Mouse (Mus musculus): Measurements from ENCODE around the gene Dhrs9. TPM values are rescaled to one million over a fixed set of nuclear protein-coding genes. Genes with fewer than 3 reads are reported as not detected.
"Not testable (repeated sequence)": the region's sequence is repeated elsewhere in the genome, so short reads cannot be mapped to it uniquely, and the experiment has no call there.

The Dhrs9 gene
- 0.73 and 0.94 TPM in 2 replicates for polyA plus RNA-seq (2014; fragmentation: Nextera tagmentation; extraction: Ambion mirVana)

DNA sequence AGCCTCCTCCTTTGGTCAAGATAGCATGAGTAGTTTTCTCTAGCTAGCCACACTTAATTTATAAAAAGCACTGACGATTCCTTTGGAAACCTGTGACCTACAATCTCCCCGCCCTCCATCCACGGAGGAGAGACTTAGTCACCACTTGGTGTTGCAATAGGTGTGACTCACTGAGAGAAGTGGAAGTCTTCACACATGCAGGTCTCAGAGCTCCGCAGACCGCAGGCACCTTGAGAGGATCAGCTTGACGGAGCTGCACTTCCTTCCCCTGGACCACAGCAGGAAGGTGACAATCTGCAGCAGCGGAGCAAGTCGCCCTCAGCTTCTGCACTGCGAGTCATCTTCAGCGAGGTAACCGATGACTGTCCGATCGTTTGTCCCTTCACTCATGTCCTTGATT, at the start of gene Dhrs9:
Gene Dhrs9 (plus strand): TSS at position 165 of the 400 bp plus-strand sequence.
- Histone ChIP-seq H3K27me3 (ENCODE audit: control insufficient read depth, insufficient read depth, low read length) (no peaks in the 10 kb centered on the region), H3K36me3 (ENCODE audit: control insufficient read depth, insufficient read depth, low read length) (no peaks in the 10 kb centered on the region), H3K4me1 (ENCODE audit: control insufficient read depth, insufficient read depth, low read length) (no peaks in the 10 kb centered on the region), H3K9me3 (ENCODE audit: control insufficient read depth, low read depth, low read length) (no peaks in the 10 kb centered on the region), H3K4me2 (replicated peaks; ENCODE audit: low read depth, low read length) (no peak within 1 kb of the TSS), H3K27ac (ENCODE audit: low read length) (peak within 1 kb of the TSS; percentile 33; the same call in 1 of the 2 replicates), H3K9ac (replicated peaks; ENCODE audit: low read depth, low read length) (no peak within 1 kb of the TSS), H3K4me3 (ENCODE audit: low read depth, low read length) (no peak within 1 kb of the TSS)
- WGBS: 42% methylated on average over 13 of the region's 13 CpGs
- ATAC-seq (ENCODE audit: insufficient number of reproducible peaks, insufficient read depth, low FRiP score, low read depth): peak; percentile 69; the same call in 1 of the 2 replicates

DNA sequence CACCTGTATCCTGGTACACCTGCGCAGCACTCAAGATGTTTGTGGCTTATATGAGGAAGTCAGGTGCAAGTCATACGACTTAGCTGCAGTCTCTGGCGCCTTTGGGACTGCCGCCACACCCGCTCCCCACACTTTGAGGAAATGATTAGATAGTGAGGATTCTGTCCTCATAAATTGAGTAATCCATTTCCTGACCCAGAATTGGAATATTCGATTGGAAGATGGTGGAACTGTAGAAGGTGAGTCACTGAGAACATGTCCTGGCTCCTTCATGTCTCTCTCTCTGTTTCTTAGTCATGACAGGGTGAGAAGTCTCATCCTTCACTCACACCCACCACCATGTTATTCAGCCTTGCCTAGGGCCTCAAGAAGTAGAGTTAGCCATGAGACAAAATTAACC, 48.7 kb upstream of the Dhrs9 start:
- H3K27ac ChIP-seq (ENCODE audit: low read length); H3K4me2 ChIP-seq (replicated peaks; ENCODE audit: low read depth, low read length); H3K4me1 ChIP-seq (ENCODE audit: control insufficient read depth, insufficient read depth, low read length); H3K36me3 ChIP-seq (ENCODE audit: control insufficient read depth, insufficient read depth, low read length); ATAC-seq (ENCODE audit: insufficient number of reproducible peaks, insufficient read depth, low FRiP score, low read depth); H3K9ac ChIP-seq (replicated peaks; ENCODE audit: low read depth, low read length); H3K9me3 ChIP-seq (ENCODE audit: control insufficient read depth, low read depth, low read length); H3K4me3 ChIP-seq (ENCODE audit: low read depth, low read length); H3K27me3 ChIP-seq (ENCODE audit: control insufficient read depth, insufficient read depth, low read length): not testable (repeated sequence)
- 84% methylated on average over 5 of the region's 6 CpGs for WGBS

DNA sequence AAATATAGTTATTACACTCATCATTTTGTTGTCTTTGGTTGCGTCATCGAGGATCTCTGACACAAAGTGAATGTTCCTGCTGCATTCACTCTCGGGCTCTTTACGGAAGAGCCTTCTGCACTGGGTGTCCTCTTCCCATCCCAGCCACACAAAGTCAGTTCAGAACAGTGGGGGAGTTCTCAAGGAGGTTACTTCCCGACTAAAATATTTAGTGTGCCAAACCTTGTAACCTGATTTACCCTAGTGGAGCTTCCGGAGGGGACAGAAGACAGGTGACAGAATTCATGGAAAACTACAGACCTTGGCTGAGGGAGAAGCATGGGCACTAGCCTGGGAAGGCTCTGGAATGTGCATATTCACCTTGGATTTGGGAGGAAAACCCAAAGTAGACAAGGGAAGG, 38.7 kb upstream of the Dhrs9 start:
- Histone ChIP-seq H3K27me3 (ENCODE audit: control insufficient read depth, insufficient read depth, low read length) (no peaks in the 10 kb centered on the region), H3K27ac (ENCODE audit: low read length) (no peak overlapping the region), H3K4me3 (ENCODE audit: low read depth, low read length) (no peak overlapping the region), H3K4me1 (ENCODE audit: control insufficient read depth, insufficient read depth, low read length) (no peaks in the 10 kb centered on the region), H3K9me3 (ENCODE audit: control insufficient read depth, low read depth, low read length) (no peaks in the 10 kb centered on the region), H3K36me3 (ENCODE audit: control insufficient read depth, insufficient read depth, low read length) (no peaks in the 10 kb centered on the region), H3K9ac (replicated peaks; ENCODE audit: low read depth, low read length) (no peak overlapping the region), H3K4me2 (replicated peaks; ENCODE audit: low read depth, low read length) (no peak overlapping the region)
- WGBS: 89% methylated on average over 6 of the region's 6 CpGs
- ATAC-seq (ENCODE audit: insufficient number of reproducible peaks, insufficient read depth, low FRiP score, low read depth): no peak

DNA sequence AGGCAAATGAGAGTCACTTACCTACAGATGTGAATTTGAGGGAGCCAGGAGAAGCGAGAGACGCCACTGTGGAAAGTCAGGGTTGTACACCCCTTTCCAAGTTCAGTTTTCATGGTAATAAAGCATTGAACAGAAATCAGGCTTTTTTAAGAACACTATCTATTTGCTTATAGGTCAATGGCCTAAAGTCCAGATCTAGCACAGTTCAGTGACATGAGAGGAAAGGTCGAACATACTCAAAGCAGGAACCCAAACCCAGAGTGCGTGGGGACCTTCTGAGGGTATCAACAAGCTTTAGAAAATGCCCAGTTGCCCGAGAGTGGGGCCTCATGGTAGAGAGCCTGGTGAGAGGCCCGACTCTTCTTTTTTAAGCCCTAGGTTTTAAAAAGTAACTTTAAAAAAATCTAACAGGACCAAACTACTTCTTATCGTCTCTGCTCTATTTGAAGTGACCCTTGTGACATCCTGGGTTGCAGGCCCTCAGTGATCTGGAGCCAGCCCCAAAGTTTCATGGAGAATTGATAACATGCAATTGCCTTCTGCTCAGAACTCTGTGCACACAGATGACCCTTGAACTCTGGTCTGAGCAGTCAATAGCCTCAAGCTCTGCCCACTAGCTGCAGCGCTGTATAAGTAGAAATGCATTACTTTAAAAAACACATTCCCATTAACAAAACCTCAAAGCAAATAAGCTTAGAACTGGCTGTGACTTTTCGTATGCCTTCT, 37.6 kb upstream of the Dhrs9 start, which contains the start of gene Abcb11:
Gene Abcb11 (minus strand): TSS at position 121 of the 726 bp plus-strand sequence.
- H3K9me3 ChIP-seq (ENCODE audit: control insufficient read depth, low read depth, low read length): no peaks in the 10 kb centered on the region
- H3K27ac ChIP-seq (ENCODE audit: low read length): no peak within 1 kb of the TSS
- H3K36me3 ChIP-seq (ENCODE audit: control insufficient read depth, insufficient read depth, low read length): no peaks in the 10 kb centered on the region
- H3K4me2 ChIP-seq (replicated peaks; ENCODE audit: low read depth, low read length): no peak within 1 kb of the TSS
- no peak for ATAC-seq (ENCODE audit: insufficient number of reproducible peaks, insufficient read depth, low FRiP score, low read depth)
- H3K27me3 ChIP-seq (ENCODE audit: control insufficient read depth, insufficient read depth, low read length): no peaks in the 10 kb centered on the region
- no peak within 1 kb of the TSS for H3K9ac ChIP-seq (replicated peaks; ENCODE audit: low read depth, low read length)
- H3K4me1 ChIP-seq (ENCODE audit: control insufficient read depth, insufficient read depth, low read length): no peaks in the 10 kb centered on the region
- H3K4me3 ChIP-seq (ENCODE audit: low read depth, low read length): no peak within 1 kb of the TSS
- WGBS: 81% methylated on average over 9 of the region's 9 CpGs

DNA sequence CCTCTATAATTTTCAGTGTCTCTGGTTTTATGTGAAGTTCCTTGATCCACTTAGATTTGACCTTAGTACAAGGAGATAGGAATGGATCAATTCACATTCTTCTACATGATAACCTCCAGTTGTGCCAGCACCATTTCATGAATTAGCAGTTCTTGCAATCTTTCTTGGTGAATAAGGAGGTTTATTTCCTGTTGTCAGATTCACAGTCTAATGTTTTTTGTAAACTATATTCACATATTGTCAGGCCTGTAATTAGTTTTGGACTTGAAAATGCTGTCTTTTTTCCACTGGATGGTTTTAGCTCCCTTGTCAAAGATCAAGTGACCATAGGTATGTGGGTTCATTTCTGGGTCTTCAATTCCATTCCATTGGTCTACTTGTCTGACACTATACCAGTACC, 24.8 kb upstream of the Dhrs9 start:
- not testable (repeated sequence) for H3K9me3 ChIP-seq (ENCODE audit: control insufficient read depth, low read depth, low read length); H3K4me3 ChIP-seq (ENCODE audit: low read depth, low read length); H3K4me2 ChIP-seq (replicated peaks; ENCODE audit: low read depth, low read length); H3K27ac ChIP-seq (ENCODE audit: low read length); H3K27me3 ChIP-seq (ENCODE audit: control insufficient read depth, insufficient read depth, low read length); H3K36me3 ChIP-seq (ENCODE audit: control insufficient read depth, insufficient read depth, low read length); H3K4me1 ChIP-seq (ENCODE audit: control insufficient read depth, insufficient read depth, low read length); H3K9ac ChIP-seq (replicated peaks; ENCODE audit: low read depth, low read length)
- peak; percentile 100 for ATAC-seq (ENCODE audit: insufficient number of reproducible peaks, insufficient read depth, low FRiP score, low read depth)

DNA sequence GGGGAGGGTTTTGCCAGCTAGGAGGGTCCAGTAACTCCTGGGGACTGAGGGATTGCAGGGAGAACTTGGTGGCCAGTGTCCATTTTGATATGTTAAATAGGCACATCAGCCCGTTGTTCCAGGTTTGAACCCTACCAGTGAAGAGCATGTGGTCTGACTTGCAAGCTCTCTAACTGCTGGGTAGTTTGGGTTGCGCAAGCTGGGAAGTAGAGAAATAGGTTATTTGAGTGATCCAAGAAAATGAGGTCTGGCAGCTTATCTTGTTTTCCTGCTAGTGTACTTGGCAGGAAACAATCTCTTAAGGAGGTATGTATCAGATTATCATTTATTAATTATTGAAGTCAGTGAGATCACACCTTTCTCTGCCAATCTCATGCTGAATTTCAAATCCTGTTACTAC, 15.4 kb upstream of the Dhrs9 start:
- H3K9me3 ChIP-seq (ENCODE audit: control insufficient read depth, low read depth, low read length): no peaks in the 10 kb centered on the region
- no peak for ATAC-seq (ENCODE audit: insufficient number of reproducible peaks, insufficient read depth, low FRiP score, low read depth)
- 85% methylated on average over 2 of the region's 2 CpGs for WGBS
- no peaks in the 10 kb centered on the region for H3K27me3 ChIP-seq (ENCODE audit: control insufficient read depth, insufficient read depth, low read length)
- no peak overlapping the region for H3K4me2 ChIP-seq (replicated peaks; ENCODE audit: low read depth, low read length)
- no peaks in the 10 kb centered on the region for H3K4me1 ChIP-seq (ENCODE audit: control insufficient read depth, insufficient read depth, low read length)
- no peak overlapping the region for H3K27ac ChIP-seq (ENCODE audit: low read length)
- H3K4me3 ChIP-seq (ENCODE audit: low read depth, low read length): no peak overlapping the region
- H3K36me3 ChIP-seq (ENCODE audit: control insufficient read depth, insufficient read depth, low read length): no peaks in the 10 kb centered on the region
- H3K9ac ChIP-seq (replicated peaks; ENCODE audit: low read depth, low read length): no peak overlapping the region

DNA sequence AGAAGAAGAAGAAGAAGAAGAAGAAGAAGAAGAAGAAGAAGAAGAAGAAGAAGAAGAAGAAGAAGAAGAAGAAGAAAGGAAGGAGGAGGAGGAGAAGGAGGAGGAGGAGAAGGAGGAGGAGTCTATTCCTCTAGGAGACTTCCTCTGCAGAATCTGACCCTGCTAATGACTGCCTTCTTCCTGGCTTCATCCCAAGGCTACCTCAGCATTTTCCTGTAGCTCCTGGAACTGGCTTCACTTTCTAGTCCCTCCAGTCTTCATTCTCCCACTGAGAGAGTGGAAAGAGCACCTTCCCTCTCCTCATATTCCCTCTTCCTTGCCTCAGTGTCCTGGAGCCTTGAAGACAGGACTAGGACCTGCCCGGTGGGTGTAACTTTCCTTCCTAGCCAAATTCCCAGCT, 15.0 kb upstream of the Dhrs9 start:
- Histone ChIP-seq H3K27ac (ENCODE audit: low read length) (no peak overlapping the region), H3K9me3 (ENCODE audit: control insufficient read depth, low read depth, low read length) (no peaks in the 10 kb centered on the region), H3K9ac (replicated peaks; ENCODE audit: low read depth, low read length) (no peak overlapping the region), H3K4me2 (replicated peaks; ENCODE audit: low read depth, low read length) (no peak overlapping the region), H3K27me3 (ENCODE audit: control insufficient read depth, insufficient read depth, low read length) (no peaks in the 10 kb centered on the region), H3K36me3 (ENCODE audit: control insufficient read depth, insufficient read depth, low read length) (no peaks in the 10 kb centered on the region), H3K4me1 (ENCODE audit: control insufficient read depth, insufficient read depth, low read length) (no peaks in the 10 kb centered on the region), H3K4me3 (ENCODE audit: low read depth, low read length) (no peak overlapping the region)
- ATAC-seq (ENCODE audit: insufficient number of reproducible peaks, insufficient read depth, low FRiP score, low read depth): no peak
- WGBS: 95% methylated on average over 1 of the region's 1 CpGs

DNA sequence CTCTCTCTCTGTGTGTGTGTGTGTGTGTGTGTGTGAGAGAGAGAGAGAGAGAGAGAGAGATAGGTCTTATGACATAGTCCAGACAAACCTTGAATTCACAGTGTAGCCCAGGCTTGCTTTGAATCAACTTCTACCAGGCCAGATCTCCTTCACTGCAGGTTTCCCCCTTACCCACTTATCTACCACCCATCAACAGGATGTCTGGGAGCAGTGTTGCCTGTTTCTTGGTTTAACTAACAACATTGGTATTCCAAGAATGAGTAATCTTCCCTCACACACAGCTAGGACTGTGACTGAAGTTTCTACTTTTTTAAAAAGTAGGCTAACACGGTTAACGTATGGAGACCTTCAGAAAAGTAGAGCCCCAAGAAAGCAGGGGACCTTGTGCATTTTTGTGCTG, 3.5 kb upstream of the Dhrs9 start:
- H3K4me1 ChIP-seq (ENCODE audit: control insufficient read depth, insufficient read depth, low read length): no peaks in the 10 kb centered on the region
- 64% methylated on average over 2 of the region's 2 CpGs for WGBS
- H3K4me2 ChIP-seq (replicated peaks; ENCODE audit: low read depth, low read length): no peak overlapping the region
- no peak overlapping the region for H3K4me3 ChIP-seq (ENCODE audit: low read depth, low read length)
- H3K27ac ChIP-seq (ENCODE audit: low read length): no peak overlapping the region
- H3K9me3 ChIP-seq (ENCODE audit: control insufficient read depth, low read depth, low read length): no peaks in the 10 kb centered on the region
- H3K36me3 ChIP-seq (ENCODE audit: control insufficient read depth, insufficient read depth, low read length): no peaks in the 10 kb centered on the region
- H3K9ac ChIP-seq (replicated peaks; ENCODE audit: low read depth, low read length): no peak overlapping the region
- ATAC-seq (ENCODE audit: insufficient number of reproducible peaks, insufficient read depth, low FRiP score, low read depth): no peak
- H3K27me3 ChIP-seq (ENCODE audit: control insufficient read depth, insufficient read depth, low read length): no peaks in the 10 kb centered on the region

DNA sequence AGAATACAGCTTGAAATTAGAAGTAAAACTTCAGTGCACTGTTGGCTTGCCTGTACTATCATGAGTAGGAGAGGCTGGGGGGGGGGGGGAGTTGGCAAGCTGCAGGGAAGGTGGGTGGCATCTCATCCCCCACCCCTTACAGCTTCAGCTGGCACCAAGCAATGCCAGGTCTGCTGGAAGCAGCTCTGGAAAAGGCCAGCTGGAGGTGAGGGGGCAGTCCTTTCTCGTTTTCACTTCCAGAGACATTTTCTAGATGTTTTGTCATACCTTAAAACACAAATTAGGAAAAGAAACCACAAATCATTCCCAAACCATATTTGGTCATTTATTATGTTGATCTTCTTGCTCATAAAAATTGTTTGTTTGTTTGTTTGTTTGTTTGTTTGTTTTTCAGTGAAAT, 444 bp upstream of the Dhrs9 start:
- WGBS: 21% methylated on average over 1 of the region's 1 CpGs
- Histone ChIP-seq H3K9me3 (ENCODE audit: control insufficient read depth, low read depth, low read length) (no peaks in the 10 kb centered on the region), H3K4me3 (ENCODE audit: low read depth, low read length) (no peak overlapping the region), H3K4me1 (ENCODE audit: control insufficient read depth, insufficient read depth, low read length) (no peaks in the 10 kb centered on the region), H3K9ac (replicated peaks; ENCODE audit: low read depth, low read length) (no peak overlapping the region), H3K4me2 (replicated peaks; ENCODE audit: low read depth, low read length) (no peak overlapping the region), H3K27ac (ENCODE audit: low read length) (peak overlapping the region; percentile 33; the same call in 1 of the 2 replicates), H3K27me3 (ENCODE audit: control insufficient read depth, insufficient read depth, low read length) (no peaks in the 10 kb centered on the region), H3K36me3 (ENCODE audit: control insufficient read depth, insufficient read depth, low read length) (no peaks in the 10 kb centered on the region)
- ATAC-seq (ENCODE audit: insufficient number of reproducible peaks, insufficient read depth, low FRiP score, low read depth): no peak

All from stomach, embryonic 14.5 days (tissue).